Mouse (Mus musculus) hindbrain, embryonic 13.5 days (tissue): Measurements from ENCODE around the gene E2f3. TPM values are rescaled to one million over a fixed set of nuclear protein-coding genes. Genes with fewer than 3 reads are reported as not detected.

Source experiments
- ATAC-seq: fragments of 200-750 bp; cut with Nextera tagmentation; 2 replicates; pipeline ENCODE4 v1.8.0; 2017; ENCODE audit warnings: moderate TSS enrichment; ENCODE audit not compliant: low FRiP score
- H3K27ac ChIP-seq: fragments of 300-500 bp; sonication (generic); 2 replicates; pipeline ENCODE4 v1.5.1; 2015; ENCODE audit warnings: inconsistent platforms, mild to moderate bottlenecking, moderate library complexity
- H3K27me3 ChIP-seq: fragments of 300-500 bp; sonication (generic); 2 replicates; pipeline ENCODE4 v1.6.1; 2015; ENCODE audit warnings: mild to moderate bottlenecking, inconsistent platforms
- H3K36me3 ChIP-seq: fragments of 300-500 bp; sonication (generic); 2 replicates; pipeline ENCODE4 v1.6.1; 2015; ENCODE audit warnings: mild to moderate bottlenecking, inconsistent platforms
- H3K4me1 ChIP-seq: fragments of 300-500 bp; sonication (generic); replicated peaks from 2 replicates; pipeline ENCODE4 v1.6.1; 2015; ENCODE audit warnings: inconsistent platforms
- H3K4me2 ChIP-seq: fragments of 300-500 bp; sonication (generic); 2 replicates; pipeline ENCODE4 v1.6.1; 2015; ENCODE audit warnings: inconsistent platforms, mild to moderate bottlenecking, moderate library complexity
- H3K4me3 ChIP-seq: fragments of 300-500 bp; sonication (generic); 2 replicates; pipeline ENCODE4 v1.5.1; 2015; ENCODE audit warnings: mild to moderate bottlenecking, inconsistent platforms
- H3K9ac ChIP-seq: fragments of 300-500 bp; sonication (generic); 2 replicates; pipeline ENCODE4 v1.6.1; 2015; ENCODE audit warnings: mild to moderate bottlenecking, inconsistent platforms
- H3K9me3 ChIP-seq: fragments of 300-500 bp; sonication (generic); 2 replicates; pipeline ENCODE4 v1.6.1; 2016; ENCODE audit warnings: inconsistent platforms
- WGBS: fragments of 180-500 bp; shearing (Covaris S2); methylation state at CpG from one replicate; pipeline ENCODE4 v1.1.7; 2015; 5-methylcytosine and 5-hydroxymethylcytosine counted together
- polyA plus RNA-seq: library from polyadenylated mRNA; unstranded; fragments of >200 nt; fragmentation: Nextera tagmentation; extraction: Ambion mirVana; gene quantifications from 2 replicates; pipeline ENCODE4 v1.2.1, GENCODE M21; 2015

The E2f3 gene
- polyA plus RNA-seq, 1 experiment from 2014 or later, result 4.9 TPM

GRCm38 (mm10) chr13:29970333-29970732, 15.5 kb downstream of the E2f3 start:
- Histone ChIP-seq H3K9me3 (no peaks in the 10 kb centered on the region), H3K36me3 (peaks cover 6% of the 10 kb centered on the region; the same call in 1 of the 2 replicates), H3K27me3 (no peaks in the 10 kb centered on the region), H3K9ac (no peak overlapping the region), H3K4me3 (no peak overlapping the region), H3K27ac (no peak overlapping the region), H3K4me1 (no peaks in the 10 kb centered on the region), H3K4me2 (no peak overlapping the region)
- ATAC-seq, result no peak
- WGBS, result over 99% methylated on average over 7 of the region's 7 CpGs

- Histone ChIP-seq H3K4me1 (no peaks in the 10 kb centered on the region), H3K9ac (no peak overlapping the region)
Observed at GRCm38 (mm10) chr13:29968636-29969035, 17.2 kb downstream of the E2f3 start.

GRCm38 (mm10) chr13:29967367-29967766, 18.5 kb downstream of the E2f3 start:
- Histone ChIP-seq H3K9me3 (no peaks in the 10 kb centered on the region), H3K9ac (no peak overlapping the region), H3K4me1 (no peaks in the 10 kb centered on the region), H3K27me3 (no peaks in the 10 kb centered on the region), H3K4me3 (no peak overlapping the region), H3K27ac (no peak overlapping the region), H3K4me2 (no peak overlapping the region), H3K36me3 (peaks cover 10% of the 10 kb centered on the region)
- ATAC-seq, result no peak
- 94% methylated on average over 5 of the region's 5 CpGs for WGBS

More at GRCm38 (mm10) chr13:29968636-29969035, 17.2 kb downstream of the E2f3 start:
- no peaks in the 10 kb centered on the region for H3K27me3 ChIP-seq
- H3K9me3 ChIP-seq, result no peaks in the 10 kb centered on the region
- H3K4me2 ChIP-seq, result no peak overlapping the region
- no peak overlapping the region for H3K27ac ChIP-seq
- no peak overlapping the region for H3K4me3 ChIP-seq
- 90% methylated on average over 7 of the region's 7 CpGs for WGBS
- H3K36me3 ChIP-seq, result peaks cover 6% of the 10 kb centered on the region
- no peak for ATAC-seq

- H3K27ac ChIP-seq, result no peak overlapping the region
- 95% methylated on average over 8 of the region's 8 CpGs for WGBS
- no peaks in the 10 kb centered on the region for H3K9me3 ChIP-seq
- H3K4me2 ChIP-seq, result no peak overlapping the region
- H3K36me3 ChIP-seq, result peaks cover 10% of the 10 kb centered on the region
- H3K27me3 ChIP-seq, result no peaks in the 10 kb centered on the region
- no peak for ATAC-seq
- H3K4me3 ChIP-seq, result no peak overlapping the region
- H3K9ac ChIP-seq, result no peak overlapping the region
- H3K4me1 ChIP-seq, result no peaks in the 10 kb centered on the region
Observed at GRCm38 (mm10) chr13:29966966-29967365, 18.9 kb downstream of the E2f3 start.

- ATAC-seq, result no peak
- Histone ChIP-seq H3K4me2 (no peak overlapping the region), H3K27ac (no peak overlapping the region), H3K9me3 (no peaks in the 10 kb centered on the region), H3K4me1 (no peaks in the 10 kb centered on the region), H3K27me3 (no peaks in the 10 kb centered on the region), H3K4me3 (no peak overlapping the region), H3K9ac (no peak overlapping the region), H3K36me3 (peaks cover 10% of the 10 kb centered on the region)
- 97% methylated on average over 6 of the region's 6 CpGs for WGBS
Observed at GRCm38 (mm10) chr13:29964087-29964486, 21.8 kb downstream of the E2f3 start.

GRCm38 (mm10) chr13:29960416-29960815, 25.4 kb downstream of the E2f3 start:
- H3K4me3 ChIP-seq, result no peak overlapping the region
- H3K4me1 ChIP-seq, result no peaks in the 10 kb centered on the region
- no peaks in the 10 kb centered on the region for H3K9me3 ChIP-seq
- no peak overlapping the region for H3K9ac ChIP-seq
- no peak overlapping the region for H3K27ac ChIP-seq
- no peaks in the 10 kb centered on the region for H3K27me3 ChIP-seq
- no peak for ATAC-seq
- H3K36me3 ChIP-seq, result peaks cover 9% of the 10 kb centered on the region; the same call in 1 of the 2 replicates
- no peak overlapping the region for H3K4me2 ChIP-seq
- 93% methylated on average over 6 of the region's 6 CpGs for WGBS

GRCm38 (mm10) chr13:29957731-29958254, 28.1 kb downstream of the E2f3 start:
- no peaks in the 10 kb centered on the region for H3K4me1 ChIP-seq
- H3K4me3 ChIP-seq, result no peak overlapping the region
- no peak overlapping the region for H3K27ac ChIP-seq
- H3K9ac ChIP-seq, result no peak overlapping the region
- no peaks in the 10 kb centered on the region for H3K27me3 ChIP-seq
- WGBS, result 82% methylated on average over 9 of the region's 9 CpGs
- peaks cover 5% of the 10 kb centered on the region; the same call in 1 of the 2 replicates for H3K36me3 ChIP-seq
- no peaks in the 10 kb centered on the region for H3K9me3 ChIP-seq
- ATAC-seq, result no peak
- no peak overlapping the region for H3K4me2 ChIP-seq

- Histone ChIP-seq H3K27ac (no peak overlapping the region), H3K4me2 (no peak overlapping the region), H3K27me3 (no peaks in the 10 kb centered on the region), H3K36me3 (0 out of 2 replicates have a peak, but pooled peaks cover 5% of the 10 kb centered on the region), H3K9me3 (no peaks in the 10 kb centered on the region), H3K4me1 (no peaks in the 10 kb centered on the region), H3K4me3 (no peak overlapping the region), H3K9ac (no peak overlapping the region)
- ATAC-seq, result no peak
- 96% methylated on average over 12 of the region's 12 CpGs for WGBS
Observed at GRCm38 (mm10) chr13:29956821-29957421, 28.9 kb downstream of the E2f3 start.

- Histone ChIP-seq H3K4me2 (no peak overlapping the region), H3K9me3 (no peaks in the 10 kb centered on the region), H3K4me1 (no peaks in the 10 kb centered on the region), H3K9ac (no peak overlapping the region), H3K36me3 (0 out of 2 replicates have a peak, but pooled peaks cover 5% of the 10 kb centered on the region), H3K4me3 (no peak overlapping the region), H3K27ac (no peak overlapping the region), H3K27me3 (no peaks in the 10 kb centered on the region)
- no peak for ATAC-seq
- 86% methylated on average over 10 of the region's 11 CpGs for WGBS
Observed at GRCm38 (mm10) chr13:29955296-29955695, 30.6 kb downstream of the E2f3 start.

GRCm38 (mm10) chr13:29954741-29955140, 31.1 kb downstream of the E2f3 start:
- Histone ChIP-seq H3K4me2 (no peak overlapping the region), H3K4me3 (no peak overlapping the region), H3K27me3 (no peaks in the 10 kb centered on the region), H3K9ac (no peak overlapping the region), H3K27ac (no peak overlapping the region), H3K9me3 (no peaks in the 10 kb centered on the region), H3K36me3 (0 out of 2 replicates have a peak, but pooled peaks cover 5% of the 10 kb centered on the region), H3K4me1 (no peaks in the 10 kb centered on the region)
- no peak for ATAC-seq
- 94% methylated on average over 10 of the region's 10 CpGs for WGBS

GRCm38 (mm10) chr13:29953417-29954045, 32.3 kb downstream of the E2f3 start:
- Histone ChIP-seq H3K27ac (no peak overlapping the region), H3K36me3 (0 out of 2 replicates have a peak, but pooled peaks cover 5% of the 10 kb centered on the region), H3K27me3 (no peaks in the 10 kb centered on the region), H3K9me3 (no peaks in the 10 kb centered on the region), H3K4me1 (no peaks in the 10 kb centered on the region), H3K4me3 (no peak overlapping the region), H3K4me2 (no peak overlapping the region), H3K9ac (no peak overlapping the region)
- ATAC-seq, result no peak
- WGBS, result 98% methylated on average over 4 of the region's 4 CpGs

- no peak overlapping the region for H3K4me3 ChIP-seq
- no peaks in the 10 kb centered on the region for H3K9me3 ChIP-seq
- 0 out of 2 replicates have a peak, but pooled peaks cover 3% of the 10 kb centered on the region for H3K36me3 ChIP-seq
- no peaks in the 10 kb centered on the region for H3K4me1 ChIP-seq
- H3K27ac ChIP-seq, result no peak overlapping the region
- ATAC-seq, result no peak
- H3K9ac ChIP-seq, result no peak overlapping the region
- WGBS, result 88% methylated on average over 8 of the region's 8 CpGs
- no peaks in the 10 kb centered on the region for H3K27me3 ChIP-seq
- no peak overlapping the region for H3K4me2 ChIP-seq
Observed at GRCm38 (mm10) chr13:29946045-29946444, 39.8 kb downstream of the E2f3 start.
